Mouse (Mus musculus) ES-Bruce4 (cell line): ENCODE measurements at regions not wholly inside any gene's neighbourhood (a gene's known extent, or its start where the extent isn't known, plus 50 kb on each side); places are given as distances from the start of the nearest gene placed in this dataset.

ENCODE experiments used
- H3K27ac ChIP-seq: 2 replicates; pipeline ENCODE4 v1.5.1; 2012; ENCODE audit warnings: low read length, inconsistent platforms; ENCODE audit not compliant: insufficient read depth
- H3K27me3 ChIP-seq: 2 replicates; pipeline ENCODE4 v1.6.1; 2012; ENCODE audit warnings: mild to moderate bottlenecking, low read length, inconsistent platforms; ENCODE audit not compliant: control insufficient read depth, poor library complexity, insufficient read depth, severe bottlenecking
- H3K36me3 ChIP-seq: 2 replicates; pipeline ENCODE4 v1.6.1; 2012; ENCODE audit warnings: inconsistent platforms, mild to moderate bottlenecking, low read length, moderate library complexity; ENCODE audit not compliant: control insufficient read depth, poor library complexity, insufficient read depth, severe bottlenecking
- H3K4me1 ChIP-seq: one replicate; pipeline ENCODE4 v1.8.1; 2011; ENCODE audit warnings: low read length; ENCODE audit not compliant: control insufficient read depth, insufficient read depth
- H3K4me3 ChIP-seq: 2 replicates; pipeline ENCODE4 v1.5.1; 2011; ENCODE audit warnings: low read depth, mild to moderate bottlenecking, low read length
- H3K9ac ChIP-seq: 2 replicates; pipeline ENCODE4 v1.6.1; 2012; ENCODE audit warnings: low read depth, mild to moderate bottlenecking, inconsistent platforms; ENCODE audit not compliant: poor library complexity, severe bottlenecking
- H3K9me3 ChIP-seq: replicated peaks from 2 replicates; pipeline ENCODE4 v1.6.1; 2012; ENCODE audit warnings: mild to moderate bottlenecking, low read length, inconsistent platforms; ENCODE audit not compliant: control insufficient read depth, poor library complexity, insufficient read depth, severe bottlenecking
- CTCF ChIP-seq: IDR thresholded peaks from one replicate; pipeline ENCODE4 v1.8.1; 2011; ENCODE audit warnings: low read depth, low read length
- EP300 ChIP-seq: IDR thresholded peaks from 2 replicates; pipeline ENCODE4 v1.6.1; 2011; ENCODE audit warnings: low read depth, low read length; ENCODE audit not compliant: insufficient read depth
- POLR2A ChIP-seq: IDR thresholded peaks from one replicate; pipeline ENCODE4 v1.8.1; 2011; ENCODE audit warnings: low read length; ENCODE audit not compliant: insufficient read depth

DNA sequence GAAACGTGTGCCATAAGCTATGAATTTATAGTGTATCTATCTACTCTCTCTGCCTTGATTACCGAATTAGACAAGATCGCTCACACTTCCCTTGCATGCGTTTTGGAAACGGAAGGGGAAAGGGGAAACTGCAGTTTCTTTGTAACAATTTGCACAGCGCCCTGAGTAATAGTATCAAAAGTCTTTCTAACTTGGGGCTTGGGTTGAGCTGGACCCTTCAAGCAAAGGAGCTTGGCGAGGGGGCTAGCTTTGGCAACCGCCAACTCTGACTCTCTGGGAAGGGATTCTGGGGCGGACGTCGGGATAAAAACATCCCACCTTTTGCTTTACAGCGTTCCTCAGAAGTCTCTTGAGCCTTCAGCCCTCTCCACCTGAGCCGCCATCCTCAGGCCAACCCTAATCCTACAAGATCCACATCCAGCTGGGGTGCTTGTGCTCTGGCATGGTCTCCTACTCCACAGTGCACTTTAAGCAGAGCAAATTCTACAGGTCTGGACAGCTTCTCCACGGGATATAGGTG lies 79.6 kb downstream of the Nr2f2 start:
- Histone ChIP-seq H3K9ac (no peak overlapping the region), H3K27ac (no peak overlapping the region), H3K4me1 (no peaks in the 10 kb centered on the region), H3K36me3 (no peaks in the 10 kb centered on the region), H3K9me3 (no peaks in the 10 kb centered on the region), H3K4me3 (no peak overlapping the region), H3K27me3 (peaks cover 45% of the 10 kb centered on the region)
- no peak for TF ChIP-seq CTCF
- TF ChIP-seq EP300, result no peak
- TF ChIP-seq POLR2A, result no peak

DNA sequence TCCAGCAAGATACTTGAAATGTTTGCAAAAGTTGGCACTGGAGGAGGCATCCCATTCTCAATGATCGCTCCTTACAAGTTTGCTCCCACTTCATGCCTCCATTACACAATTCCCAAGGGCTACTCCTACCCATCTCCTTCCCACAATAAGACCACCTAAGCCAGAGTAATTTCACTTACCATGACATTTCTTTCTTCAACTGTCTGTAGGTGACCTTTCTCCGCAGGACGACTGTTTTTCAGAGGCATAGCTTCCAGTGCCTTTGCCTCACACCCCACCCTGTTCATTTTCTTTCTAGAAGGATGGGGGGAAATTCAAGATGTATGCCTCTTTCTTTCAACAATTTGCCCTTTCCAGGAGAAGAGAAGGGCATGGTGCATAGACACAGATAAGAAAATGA lies 81.2 kb downstream of the Nr2f2 start:
- no peak for TF ChIP-seq CTCF
- no peak for TF ChIP-seq EP300
- no peak for TF ChIP-seq POLR2A

DNA sequence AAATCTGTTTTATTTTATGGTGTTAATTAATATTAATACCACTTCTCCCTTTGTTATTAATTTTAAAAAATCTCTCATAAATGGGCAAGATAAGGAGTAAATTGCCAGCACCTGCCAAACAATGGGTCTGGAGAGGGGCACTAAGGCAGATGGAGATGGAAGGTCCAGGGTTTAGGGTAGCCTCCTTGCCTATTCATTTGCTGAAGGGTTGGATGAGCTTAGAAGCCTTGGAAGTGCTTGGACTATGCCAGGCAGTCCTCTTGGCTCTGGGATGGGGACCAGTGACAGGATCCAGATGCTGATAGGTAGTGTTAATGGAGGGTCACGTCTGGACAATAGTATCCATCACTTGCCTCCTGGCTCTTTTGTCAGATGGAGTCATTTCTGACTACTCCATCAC lies 82.7 kb downstream of the Nr2f2 start:
- Histone ChIP-seq H3K9me3 (no peaks in the 10 kb centered on the region), H3K9ac (no peak overlapping the region), H3K27me3 (peaks cover 62% of the 10 kb centered on the region), H3K4me3 (no peak overlapping the region), H3K36me3 (no peaks in the 10 kb centered on the region), H3K27ac (no peak overlapping the region), H3K4me1 (no peaks in the 10 kb centered on the region)
- TF ChIP-seq CTCF (no peak), EP300 (no peak), POLR2A (no peak)

More for the DNA sequence above, 81.2 kb downstream of the Nr2f2 start:
- Histone ChIP-seq H3K36me3 (no peaks in the 10 kb centered on the region), H3K27me3 (peaks cover 57% of the 10 kb centered on the region), H3K4me3 (no peak overlapping the region), H3K4me1 (no peaks in the 10 kb centered on the region), H3K9me3 (no peaks in the 10 kb centered on the region), H3K27ac (no peak overlapping the region), H3K9ac (no peak overlapping the region)

DNA sequence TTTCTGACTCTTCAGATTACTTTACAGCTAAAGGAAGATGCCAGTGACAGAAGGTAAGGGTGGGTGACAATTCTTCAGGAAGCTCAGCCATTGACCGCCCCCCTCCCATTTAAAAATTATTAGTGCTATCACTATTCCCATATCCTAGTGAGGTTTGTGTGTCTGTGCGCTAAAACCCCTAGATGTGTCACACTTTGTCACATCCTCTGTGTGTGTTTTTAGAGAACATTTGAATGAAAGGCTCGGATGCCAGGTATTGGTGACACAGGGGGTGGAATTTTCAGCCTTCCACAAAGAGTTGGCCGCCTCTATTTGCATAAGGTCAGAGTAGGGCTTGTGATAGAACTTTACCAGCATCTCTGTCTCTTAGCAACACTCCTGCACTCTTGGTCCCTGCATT lies 83.4 kb downstream of the Nr2f2 start:
- Histone ChIP-seq H3K27ac (no peak overlapping the region), H3K9me3 (no peaks in the 10 kb centered on the region), H3K36me3 (no peaks in the 10 kb centered on the region), H3K9ac (no peak overlapping the region), H3K27me3 (peaks cover 57% of the 10 kb centered on the region), H3K4me3 (no peak overlapping the region), H3K4me1 (no peaks in the 10 kb centered on the region)
- TF ChIP-seq POLR2A (no peak), EP300 (no peak), CTCF (no peak)

DNA sequence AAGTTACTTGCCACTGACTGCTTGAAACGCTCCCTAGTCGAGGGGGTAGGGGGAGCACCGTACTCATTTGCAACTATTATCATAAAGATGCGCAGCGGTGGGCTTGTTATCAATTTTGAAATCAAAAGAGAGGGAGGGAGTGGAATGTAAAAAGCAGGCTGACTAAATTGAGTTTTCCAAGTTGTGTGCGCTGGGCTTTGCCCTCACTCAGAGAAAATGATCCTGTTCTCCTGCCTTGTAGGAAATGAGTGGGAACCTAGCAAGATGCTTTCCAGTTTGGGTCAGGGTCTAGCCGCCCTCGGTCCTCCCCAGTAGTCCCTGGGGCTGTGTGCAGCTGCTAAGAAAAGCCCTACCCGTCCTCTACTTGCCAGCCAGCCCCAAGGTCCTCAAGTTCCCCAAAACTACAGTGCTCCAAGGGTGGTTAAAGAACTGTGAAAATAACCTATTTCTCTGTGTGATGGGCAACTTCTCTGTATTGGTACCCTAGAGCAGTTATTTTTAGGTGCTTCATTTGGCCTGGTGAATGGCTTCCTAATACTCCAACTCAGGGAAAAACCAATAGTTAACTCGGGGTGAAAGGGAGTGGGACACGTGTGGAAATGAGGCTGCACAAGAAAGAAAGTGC lies 84.5 kb downstream of the Nr2f2 start:
- Histone ChIP-seq H3K9ac (no peak overlapping the region), H3K36me3 (no peaks in the 10 kb centered on the region)

DNA sequence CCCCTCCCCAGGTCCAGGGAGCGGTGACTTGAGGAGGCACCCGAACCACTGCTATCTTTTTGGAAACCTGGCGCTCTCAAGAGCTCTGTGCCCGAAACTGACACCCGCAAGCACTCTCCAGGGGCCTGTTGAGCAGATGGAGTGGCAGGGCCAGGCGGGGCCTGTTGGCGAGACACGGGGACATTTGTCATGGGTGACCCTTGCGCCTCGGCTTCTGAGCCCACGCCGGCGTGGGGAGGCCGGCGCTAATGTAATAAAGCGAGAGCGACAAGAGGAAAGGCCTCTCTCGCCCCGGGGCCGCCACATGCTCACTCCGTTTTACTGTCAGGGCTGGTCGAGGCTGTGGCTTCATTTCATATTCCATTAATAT lies 85.2 kb downstream of the Nr2f2 start:
- H3K27ac ChIP-seq, result no peak overlapping the region
- no peak overlapping the region for H3K4me3 ChIP-seq
- no peaks in the 10 kb centered on the region for H3K4me1 ChIP-seq
- H3K9me3 ChIP-seq, result no peaks in the 10 kb centered on the region
- H3K27me3 ChIP-seq, result peaks cover 47% of the 10 kb centered on the region
- H3K9ac ChIP-seq, result no peak overlapping the region
- no peaks in the 10 kb centered on the region for H3K36me3 ChIP-seq
- no peak for TF ChIP-seq CTCF
- no peak for TF ChIP-seq POLR2A
- no peak for TF ChIP-seq EP300

More for the DNA sequence above, 84.5 kb downstream of the Nr2f2 start:
- no peaks in the 10 kb centered on the region for H3K9me3 ChIP-seq
- no peaks in the 10 kb centered on the region for H3K4me1 ChIP-seq
- TF ChIP-seq CTCF (no peak), EP300 (no peak), POLR2A (no peak)
- no peak overlapping the region for H3K27ac ChIP-seq
- no peak overlapping the region for H3K4me3 ChIP-seq
- H3K27me3 ChIP-seq, result peaks cover 53% of the 10 kb centered on the region
